10 mouse cellular contexts compared by ENCODE assay signal in genomic region chr11:62558961-62559646, GRCm38 (mm10). TPM values are rescaled to one million over a fixed set of nuclear protein-coding genes. Genes with fewer than 3 reads are reported as not detected.
DNase-seq lines count a peak whose midpoint lies in the region; ATAC-seq and TF ChIP-seq lines count a peak whose summit lies in the region.
"Had no signal": no experiment of that assay in that cellular context is flagged by ENCODE, and none has a peak within 500 bp of the region (broad histone marks: within the 10 kb centered on the region; RNA-seq: fewer than 3 reads in every experiment).

No protein-coding gene starts in this region.

- peaks cover 4% of the 10 kb centered on the region for H3K9me3 ChIP-seq in megakaryocyte, embryonic 14.5 days
- no peaks in the 10 kb centered on the region for H3K9me3 ChIP-seq in neural tube, embryonic 15.5 days (replicated peaks)
- H3K9me3 ChIP-seq: hindbrain, embryonic 15.5 days had no signal

- peaks cover 17% of the 10 kb centered on the region for H3K36me3 ChIP-seq in megakaryocyte, embryonic 14.5 days (replicated peaks; ENCODE audit: low read length)
- H3K36me3 ChIP-seq in neural tube, embryonic 15.5 days = 0 out of 2 replicates have a peak, but pooled peaks cover 4% of the 10 kb centered on the region

- peaks cover 54% of the 10 kb centered on the region for H3K4me1 ChIP-seq in megakaryocyte, embryonic 14.5 days
- H3K4me1 ChIP-seq in neural tube, embryonic 15.5 days = peaks cover 21% of the 10 kb centered on the region
- no peaks in the 10 kb centered on the region for H3K4me1 ChIP-seq in cerebellum, adult 2 months (ENCODE audit: control insufficient read depth, insufficient read depth, low read length)

- no peak overlapping the region for H3K9ac ChIP-seq in neural tube, embryonic 15.5 days (replicated peaks)
- H3K9ac ChIP-seq: hindbrain, embryonic 15.5 days had no signal

- H3K27me3 ChIP-seq in megakaryocyte, embryonic 14.5 days (replicated peaks) = no peaks in the 10 kb centered on the region
- no peaks in the 10 kb centered on the region for H3K27me3 ChIP-seq in neural tube, embryonic 15.5 days (replicated peaks)
- no peaks in the 10 kb centered on the region for H3K27me3 ChIP-seq in cerebellum, adult 2 months (ENCODE audit: control insufficient read depth, insufficient read depth, low read length)
- H3K27me3 ChIP-seq: hindbrain, embryonic 15.5 days had no signal

- no peak for ATAC-seq in megakaryocyte, adult 5-6 weeks (ENCODE audit: poor library complexity, severe bottlenecking)
- no peak for ATAC-seq in megakaryocyte-erythroid progenitor cell, adult 5-6 weeks (replicated peaks; ENCODE audit: low FRiP score, low TSS enrichment, poor library complexity, severe bottlenecking)
- ATAC-seq in neural tube, embryonic 15.5 days (ENCODE audit: low FRiP score) = no peak

- H3K27ac ChIP-seq in neural tube, embryonic 15.5 days (replicated peaks) = no peak overlapping the region
- H3K27ac ChIP-seq in cerebellum, adult 2 months (ENCODE audit: insufficient read depth, low read length) = no peak overlapping the region
- H3K27ac ChIP-seq: hindbrain, embryonic 15.5 days; macrophage had no signal

- peak; percentile 87 for DNase-seq in adipocyte (ENCODE audit: low spot score)
- DNase-seq in heart, postnatal 14 days = peak; percentile 58 to 59
- peak; percentile 28 for DNase-seq in lung, postnatal 25 days (ENCODE audit: low spot score)
- no peak for DNase-seq in cerebellum, adult 2 months

- TF ChIP-seq CTCF in cerebellum, adult 2 months (IDR thresholded peaks at IDR 0.05; ENCODE audit: borderline replicate concordance, insufficient read depth, low read depth, low read length) = no peak

- intact Hi-C loops in heart, postnatal 14 days (cut with DNase I) = no loop called here

- WGBS in neural tube, embryonic 15.5 days = 69% methylated on average over 6 of the region's 6 CpGs
- WGBS in cerebellum, adult 2 months = 66% methylated on average over 6 of the region's 6 CpGs

- TF ChIP-seq POLR2A in cerebellum, adult 2 months (IDR thresholded peaks at IDR 0.05; ENCODE audit: borderline replicate concordance, insufficient read depth, low read length) = no peak

- peak overlapping the region; percentile 0 for H3K4me3 ChIP-seq in megakaryocyte, embryonic 14.5 days (replicated peaks)
- no peak overlapping the region for H3K4me3 ChIP-seq in neural tube, embryonic 15.5 days (replicated peaks)
- H3K4me3 ChIP-seq in cerebellum, adult 2 months (replicated peaks; ENCODE audit: insufficient read depth, low read depth, low read length) = no peak overlapping the region
- H3K4me3 ChIP-seq: hindbrain, embryonic 15.5 days had no signal

- no peak overlapping the region for H3K4me2 ChIP-seq in neural tube, embryonic 15.5 days
- H3K4me2 ChIP-seq: hindbrain, embryonic 15.5 days had no signal

RNA-seq across cellular contexts. Expression of gene Ubb, which starts 8.1 kb away (rescaled TPM):
- polyA plus RNA-seq in megakaryocyte, embryonic 14.5 days (2012; ENCODE audit: insufficient read depth, low replicate concordance) = 1,084 and 1,175 TPM in 2 replicates
- 1,447 and 1,627 TPM in 2 replicates for total RNA-seq in megakaryocyte, adult 5-6 weeks (2015)
- 835 and 1,053 TPM in 2 replicates for total RNA-seq in megakaryocyte, adult 5-6 weeks (2017)
- total RNA-seq in heart, postnatal 14 days (2021) = 100 to 1,000 TPM; 658 to 665 TPM
- 729 and 731 TPM in 2 replicates for total RNA-seq in megakaryocyte-erythroid progenitor cell, adult 5-6 weeks (2014; fragmentation: Nextera tagmentation)
- total RNA-seq in megakaryocyte-erythroid progenitor cell, adult 5-6 weeks (2017) = 1,059 and 1,094 TPM in 2 replicates
- 4,120 and 4,434 TPM in 2 replicates for polyA plus RNA-seq in neural tube, embryonic 15.5 days (2015; fragmentation: Nextera tagmentation; extraction: Ambion mirVana)
- 3,782 and 4,320 TPM in 2 replicates for polyA plus RNA-seq in cerebellum, adult 2 months (2012; rRNA removed)

RNA-seq across cellular contexts. Expression of gene Trpv2, which starts 15.2 kb away (rescaled TPM):
- polyA plus RNA-seq in megakaryocyte, embryonic 14.5 days (2012; ENCODE audit: insufficient read depth, low replicate concordance) = 11.2 and 11.9 TPM in 2 replicates
- 24.9 and 27.9 TPM in 2 replicates for total RNA-seq in megakaryocyte, adult 5-6 weeks (2015)
- total RNA-seq in megakaryocyte, adult 5-6 weeks (2017) = 46.6 and 51.1 TPM in 2 replicates
- 1 to 10 TPM; 3.4 to 4.5 TPM for total RNA-seq in heart, postnatal 14 days (2021)
- total RNA-seq in megakaryocyte-erythroid progenitor cell, adult 5-6 weeks (2014; fragmentation: Nextera tagmentation) = 31.3 and 45.4 TPM in 2 replicates
- total RNA-seq in megakaryocyte-erythroid progenitor cell, adult 5-6 weeks (2017) = 12.2 and 25.6 TPM in 2 replicates
- polyA plus RNA-seq in neural tube, embryonic 15.5 days (2015; fragmentation: Nextera tagmentation; extraction: Ambion mirVana) = 32.3 and 32.9 TPM in 2 replicates
- 22.0 and 23.7 TPM in 2 replicates for polyA plus RNA-seq in cerebellum, adult 2 months (2012; rRNA removed)

RNA-seq across cellular contexts. Expression of gene Cenpv, which starts 20.0 kb away (rescaled TPM):
- 10.8 and 13.9 TPM in 2 replicates for polyA plus RNA-seq in megakaryocyte, embryonic 14.5 days (2012; ENCODE audit: insufficient read depth, low replicate concordance)
- 5.2 and 8.7 TPM in 2 replicates for total RNA-seq in megakaryocyte, adult 5-6 weeks (2015)
- 3.1 and 3.9 TPM in 2 replicates for total RNA-seq in megakaryocyte, adult 5-6 weeks (2017)
- total RNA-seq in heart, postnatal 14 days (2021) = 10 to 100 TPM; 16.8 to 20.0 TPM
- 113 and 115 TPM in 2 replicates for total RNA-seq in megakaryocyte-erythroid progenitor cell, adult 5-6 weeks (2014; fragmentation: Nextera tagmentation)
- total RNA-seq in megakaryocyte-erythroid progenitor cell, adult 5-6 weeks (2017) = 56.1 and 64.9 TPM in 2 replicates
- polyA plus RNA-seq in neural tube, embryonic 15.5 days (2015; fragmentation: Nextera tagmentation; extraction: Ambion mirVana) = 40.1 and 51.3 TPM in 2 replicates
- 46.7 and 52.4 TPM in 2 replicates for polyA plus RNA-seq in cerebellum, adult 2 months (2012; rRNA removed)

Comparison
In these comparisons a context has a peak if more than half of its experiments do, and no peak if none do; other contexts are left out.
1. DNase-seq: peak in adipocyte (single experiment), heart, postnatal 14 days (2 of 2) and lung, postnatal 25 days (single experiment); none in cerebellum, adult 2 months (0 of 2).